Mouse (Mus musculus) monocyte, adult 2 months (primary cell): ENCODE data around the gene Lsp1.
A peak's percentile ranks its signal among the peaks of the same experiment; 100 is the strongest.

Source experiments
- DNase-seq, 2 experiments: peaks; one replicate each; pipeline ENCODE4 v3.0.0; 2022; ENCODE audit warnings: low spot score in 2 of 2, low read depth in 1 of 2

The Lsp1 gene

GRCm38 (mm10) chr7:142443474-142443873, 17.1 kb upstream of the Lsp1 start:
- DNase-seq: no peak

GRCm38 (mm10) chr7:142444171-142444570, 16.4 kb upstream of the Lsp1 start:
- DNase-seq: no peak

DNA sequence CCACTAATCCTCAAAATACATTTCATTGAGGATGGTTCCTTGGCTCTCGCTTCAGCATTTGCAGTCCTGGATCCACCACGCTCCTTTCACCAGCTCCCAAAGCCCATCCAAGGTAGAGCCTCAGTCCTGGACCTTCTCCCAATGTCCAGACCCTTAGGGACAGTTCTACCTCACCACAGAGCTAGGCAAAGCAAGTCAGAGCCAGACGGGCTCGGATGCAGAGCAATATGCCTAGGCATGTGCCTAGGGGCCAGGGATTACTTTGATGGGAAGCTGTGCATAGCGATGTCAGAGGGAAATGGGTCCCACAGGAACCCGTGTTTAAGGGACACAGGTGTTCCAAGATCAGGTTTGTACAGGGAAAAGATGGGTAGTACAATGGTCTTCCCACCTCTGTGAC, 15.3 kb upstream of the Lsp1 start:
- no peak for DNase-seq

GRCm38 (mm10) chr7:142446264-142446663, 14.3 kb upstream of the Lsp1 start:
- DNase-seq: no peak

DNA sequence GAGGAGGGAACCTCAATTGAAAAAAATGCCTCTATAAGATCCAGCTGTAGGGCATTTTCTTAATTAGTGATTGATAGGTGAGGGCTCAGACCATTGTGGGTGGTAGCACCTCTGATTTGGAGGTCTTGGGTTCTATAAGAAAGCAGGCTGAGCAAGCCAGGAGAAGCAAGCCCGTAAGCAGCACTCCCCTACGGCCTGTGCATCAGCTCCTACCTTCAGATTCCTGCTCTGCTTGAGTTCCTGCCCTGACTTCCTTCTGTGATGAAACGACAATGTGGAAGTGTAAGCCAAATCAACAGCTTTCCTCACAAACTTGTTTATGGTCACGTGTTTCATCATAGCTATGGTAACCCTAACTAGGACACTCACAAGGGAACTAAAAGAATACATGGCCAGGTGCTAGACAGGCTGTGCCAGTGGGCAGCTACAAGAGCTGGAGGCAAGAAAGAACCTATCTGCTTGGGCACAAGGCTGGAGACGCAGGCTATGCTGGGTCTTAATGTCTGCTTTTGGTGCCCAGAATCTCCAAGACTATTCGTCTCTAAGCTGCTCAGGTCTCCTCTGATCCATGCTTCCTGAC, 11.5 kb upstream of the Lsp1 start:
- DNase-seq: no peak

DNA sequence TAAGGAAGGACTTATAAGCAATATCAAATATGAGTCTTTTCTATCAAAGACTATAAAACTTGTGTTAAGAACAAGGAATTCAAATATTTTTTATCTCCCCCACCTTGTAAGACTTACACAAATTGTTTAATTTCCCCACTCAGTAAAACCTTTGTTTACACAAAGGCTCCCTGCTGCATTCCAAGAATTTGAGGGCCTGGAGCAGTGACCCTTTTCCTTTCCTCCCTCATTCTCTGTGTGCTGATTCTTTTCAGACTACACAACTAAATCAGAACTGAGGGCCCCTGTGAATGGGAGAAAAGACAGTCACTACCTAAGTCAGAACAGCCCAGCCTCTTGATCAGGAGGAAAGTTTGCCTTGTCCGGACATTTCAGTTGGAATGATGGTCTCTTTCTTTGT, 5.9 kb upstream of the Lsp1 start:
- no peak for DNase-seq

GRCm38 (mm10) chr7:142455251-142455650, 5.4 kb upstream of the Lsp1 start:
- no peak for DNase-seq

DNA sequence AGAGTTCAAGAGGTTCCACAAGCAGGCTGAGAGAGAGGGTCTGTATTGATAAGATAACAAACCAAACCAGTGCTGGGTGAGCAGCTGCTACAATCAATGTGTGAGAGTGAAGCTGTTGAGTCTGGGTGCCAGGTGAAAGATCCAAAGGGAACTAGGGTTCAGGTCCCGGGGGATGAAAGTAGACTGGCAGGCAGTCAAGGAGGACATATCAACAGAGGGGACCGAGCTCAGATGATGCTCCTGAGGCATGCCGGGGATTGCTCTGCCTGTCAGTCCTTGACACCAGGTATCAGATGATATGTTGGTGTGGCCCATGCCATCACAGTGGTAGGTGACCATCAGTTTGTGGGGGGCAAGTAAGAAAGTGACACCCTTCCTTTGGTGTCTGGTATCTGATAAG, 3.8 kb upstream of the Lsp1 start:
- DNase-seq: no peak

DNA sequence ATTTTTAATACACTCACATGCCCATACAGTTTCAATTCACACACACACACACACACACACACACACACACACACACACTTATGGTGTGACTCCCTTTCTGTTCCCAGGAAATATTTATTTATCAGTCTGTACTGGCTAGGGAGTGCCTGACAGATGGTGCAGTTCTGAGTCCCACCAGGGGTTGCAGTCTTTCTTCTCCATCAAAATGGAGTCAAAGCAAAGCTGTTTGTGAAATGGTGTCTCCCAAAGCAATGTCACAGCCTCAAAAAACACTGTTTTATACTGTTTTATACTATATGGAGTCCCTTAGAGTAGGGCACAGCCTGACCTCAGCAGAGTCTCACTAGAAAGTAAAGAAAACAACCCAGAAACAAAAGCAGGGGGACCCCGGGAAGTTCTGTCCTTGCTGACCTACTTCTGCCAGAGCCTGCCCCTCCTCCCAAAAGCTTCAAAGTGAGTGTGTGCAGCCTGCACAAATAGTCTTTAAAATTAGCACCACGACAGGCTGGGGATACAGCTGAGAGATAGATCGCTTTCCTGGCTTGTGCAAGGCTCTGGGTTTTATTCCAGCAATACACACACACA, 3.3 kb upstream of the Lsp1 start:
- DNase-seq: no peak

GRCm38 (mm10) chr7:142458026-142458425, 2.6 kb upstream of the Lsp1 start:
- DNase-seq: no peak

DNA sequence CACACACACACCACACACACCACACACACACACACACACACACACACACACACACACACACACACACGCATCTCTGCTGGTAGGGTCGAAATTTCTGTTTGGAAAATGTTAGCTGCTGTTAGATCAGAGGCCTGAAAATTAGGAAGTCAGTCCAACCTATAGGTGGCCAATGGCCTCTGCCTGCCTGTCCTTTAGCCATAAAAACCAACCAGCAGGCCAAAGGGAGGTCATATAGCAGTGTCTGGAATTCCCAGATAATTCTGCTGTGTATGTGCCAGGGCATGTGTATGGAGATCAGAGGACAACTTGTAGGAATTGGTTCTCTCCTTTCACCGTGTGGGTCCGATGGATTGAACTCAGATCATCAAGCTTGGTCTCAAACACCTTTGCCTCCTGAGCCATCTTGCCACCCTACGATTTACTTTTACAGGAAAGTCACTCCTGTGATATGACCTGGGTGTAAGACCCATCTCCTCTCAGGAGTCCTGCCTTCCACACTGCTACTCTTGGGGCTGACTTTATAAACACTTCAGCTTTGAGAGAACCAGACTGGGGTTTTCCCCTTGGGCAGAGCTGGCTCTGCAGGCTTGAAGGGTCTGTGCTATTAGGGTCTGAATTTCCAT, 1.8 kb upstream of the Lsp1 start:
- no peak for DNase-seq

DNA sequence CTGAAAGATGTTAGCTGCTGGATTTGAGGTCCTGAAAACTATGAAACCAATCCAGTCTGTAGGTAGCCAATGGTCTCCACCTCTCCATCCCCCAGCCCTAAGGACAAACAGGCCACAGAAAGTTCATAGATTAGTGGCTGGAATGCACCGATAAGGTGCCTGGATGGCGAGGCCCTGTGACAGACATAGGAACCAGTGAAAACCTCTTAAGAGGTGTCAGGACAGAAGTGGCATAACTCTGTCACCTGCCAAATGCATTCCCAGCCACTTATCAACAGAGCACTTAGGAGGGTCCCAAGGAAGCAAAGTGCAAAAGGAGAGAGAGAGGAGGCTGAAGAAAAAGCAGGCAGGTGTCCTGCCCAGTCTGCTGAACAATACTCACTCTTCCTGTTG, 1.3 kb upstream of the Lsp1 start:
- DNase-seq: no peak

DNA sequence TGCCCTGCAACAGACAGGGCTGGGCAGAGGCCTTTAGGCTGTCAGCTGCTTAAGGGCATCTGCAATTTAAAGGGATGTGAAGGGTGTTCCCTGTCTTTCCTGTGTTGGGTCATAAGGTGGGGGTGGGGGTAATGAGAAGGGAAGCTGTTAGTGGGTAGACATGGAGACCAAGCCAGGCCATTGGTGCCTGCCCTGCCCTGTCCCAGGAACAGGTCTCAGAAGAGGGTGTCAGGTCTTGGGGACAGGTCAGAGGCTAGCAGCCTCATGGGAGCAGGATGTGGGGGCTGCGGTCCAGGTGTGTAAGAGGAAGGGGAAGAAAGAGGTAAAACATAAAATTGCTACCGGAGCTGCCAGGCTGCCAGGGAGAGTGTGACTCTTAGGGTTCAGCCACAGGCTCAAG, 837 bp downstream of the Lsp1 start:
- no peak for DNase-seq

- no peak for DNase-seq
Measured at GRCm38 (mm10) chr7:142462190-142462589, 1.6 kb downstream of the Lsp1 start.

- DNase-seq: peak in 1 of 2 experiments; percentile 31
Measured at GRCm38 (mm10) chr7:142462594-142463078, 2.0 kb downstream of the Lsp1 start.

GRCm38 (mm10) chr7:142470171-142470691, 9.6 kb downstream of the Lsp1 start:
- DNase-seq: no peak

- DNase-seq: no peak
Measured at GRCm38 (mm10) chr7:142470808-142471413, 10.3 kb downstream of the Lsp1 start.

DNA sequence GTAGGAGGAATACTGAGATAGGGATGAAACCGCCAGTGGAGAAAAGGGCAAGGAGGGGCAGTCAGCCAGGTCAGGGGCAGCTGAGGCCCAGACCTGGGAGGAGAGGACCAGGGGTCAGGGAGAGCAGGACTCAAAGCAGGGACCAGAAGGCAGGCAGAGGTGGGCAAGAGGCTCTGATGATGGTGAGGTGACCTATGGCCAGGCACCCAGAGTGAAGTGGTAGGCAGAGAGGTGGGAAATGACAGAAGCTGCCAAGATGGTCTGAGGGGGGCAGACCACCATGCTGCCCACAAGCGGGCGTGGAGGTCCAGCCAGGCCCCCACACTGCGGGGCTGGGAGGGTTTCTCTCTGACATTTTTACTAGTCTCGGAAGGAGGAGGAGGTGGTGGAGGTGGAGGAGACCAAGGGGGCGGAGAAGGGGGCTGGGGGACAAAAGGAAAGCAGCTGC, 10.8 kb downstream of the Lsp1 start:
- no peak for DNase-seq

DNA sequence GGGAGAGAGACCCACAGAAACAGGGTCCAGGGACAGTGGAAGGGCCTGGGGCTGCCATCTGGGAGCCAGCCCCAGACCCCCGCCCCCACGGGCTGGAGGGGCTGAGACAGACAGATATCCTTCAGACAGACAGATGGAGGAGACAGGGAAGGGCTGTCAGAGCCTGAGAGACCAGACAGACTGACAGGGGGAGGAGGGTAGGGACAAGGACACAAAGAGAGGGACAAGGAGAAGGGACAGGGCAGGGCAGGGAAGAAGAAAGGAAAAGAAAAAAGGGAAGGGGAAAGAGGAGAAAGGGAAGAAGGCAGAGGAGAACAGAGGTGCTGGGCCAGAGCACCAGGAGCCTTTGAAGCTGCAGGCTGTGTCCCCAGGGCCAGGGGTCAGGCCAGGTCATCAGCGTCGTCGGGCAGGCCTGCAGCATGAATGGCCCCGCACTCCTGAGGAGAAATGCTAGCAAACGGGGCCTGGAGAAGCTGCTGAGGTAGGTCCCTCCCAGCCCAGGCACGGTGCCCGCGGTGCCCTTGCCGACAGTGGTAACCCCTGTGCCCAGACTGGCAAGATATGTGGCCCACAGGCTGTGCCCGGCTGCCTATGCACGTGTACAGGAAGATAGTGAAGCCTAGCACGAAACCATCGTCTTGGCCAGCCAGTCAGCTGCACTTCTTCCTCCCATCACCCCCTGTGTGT, 11.4 kb downstream of the Lsp1 start:
- DNase-seq: no peak

DNA sequence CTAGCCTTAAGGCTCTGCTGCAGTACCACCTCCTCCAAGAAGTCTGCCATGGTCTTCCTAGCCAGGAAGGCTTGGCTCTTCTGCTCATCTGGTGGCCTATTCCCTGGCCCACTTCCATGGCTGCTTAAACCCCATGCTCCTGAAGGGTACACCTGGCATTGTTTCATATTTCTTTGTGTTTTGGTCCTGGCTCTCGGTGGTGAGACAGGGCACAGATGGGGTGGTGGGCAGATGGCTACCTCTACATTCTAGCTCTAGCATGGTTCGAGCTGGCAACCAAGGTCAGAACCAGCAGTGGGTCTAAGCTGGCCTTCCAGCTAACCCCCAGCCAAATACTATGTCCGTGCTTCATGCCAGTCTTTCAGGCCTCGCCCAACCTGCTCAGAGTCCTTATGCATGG, 12.3 kb downstream of the Lsp1 start:
- no peak for DNase-seq

DNA sequence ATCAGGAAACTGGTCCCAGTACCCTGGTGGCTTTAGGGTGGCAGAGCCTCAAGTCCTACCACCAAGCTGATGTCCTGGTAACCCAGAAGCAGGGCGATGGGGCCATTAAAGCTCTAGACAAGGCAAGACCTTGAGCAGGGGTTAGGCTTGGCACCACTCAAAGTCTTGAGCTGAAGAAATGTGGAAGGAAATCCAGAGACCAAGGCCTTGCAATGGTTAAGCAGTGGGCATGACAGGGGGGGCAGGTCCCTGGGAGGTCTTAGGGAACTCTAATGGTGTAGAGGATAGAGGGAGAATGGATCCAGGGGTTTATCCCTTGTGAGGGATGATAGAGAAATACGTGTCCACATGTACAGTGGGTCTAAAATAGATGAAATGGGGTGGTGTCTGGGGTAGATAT, 12.9 kb downstream of the Lsp1 start:
- DNase-seq: no peak

- DNase-seq: no peak
Measured at GRCm38 (mm10) chr7:142474799-142475198, 14.2 kb downstream of the Lsp1 start.
